Mouse (Mus musculus) cerebellum, postnatal 10 days (tissue): ENCODE measurements around the gene Lrmda.
"Not testable (repeated sequence)": the region's sequence is repeated elsewhere in the genome, so short reads cannot be mapped to it uniquely, and the experiment has no call there.

Experiments
- DNase-seq, 2 experiments: peaks; one replicate each; pipeline ENCODE4 v3.0.0; 2021; ENCODE audit warnings: mixed read lengths in 2 of 2

Gene Lrmda

DNA sequence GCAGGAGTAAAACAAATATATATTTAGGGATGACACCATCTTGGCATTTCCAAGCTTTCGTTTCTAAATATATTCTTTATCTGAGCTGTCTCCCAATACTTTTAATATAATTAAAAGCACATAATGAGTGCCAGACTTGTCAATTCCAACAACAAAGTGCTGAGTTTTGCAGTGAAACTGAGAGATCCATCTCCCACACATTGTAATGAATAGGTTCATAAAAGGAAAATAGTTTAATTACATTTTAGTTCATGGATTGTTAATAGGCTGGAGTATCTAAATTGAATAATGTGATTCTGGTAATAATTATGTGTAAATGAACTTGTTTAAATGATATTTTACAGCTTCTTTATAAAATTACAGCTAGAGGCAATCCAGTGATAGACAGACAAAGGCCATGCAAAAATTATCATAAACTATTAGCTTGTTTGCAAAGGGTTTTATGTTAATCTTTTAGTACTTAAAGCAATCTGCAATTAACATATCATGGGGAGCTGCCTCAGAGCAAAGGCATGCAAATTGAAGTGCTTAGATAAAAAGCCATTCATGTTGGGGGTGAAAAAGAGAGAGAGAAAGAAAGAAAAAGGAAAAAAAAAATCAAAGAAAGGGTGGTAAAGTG is 725.9 kb downstream of the Lrmda start:
- DNase-seq: no peak

DNA sequence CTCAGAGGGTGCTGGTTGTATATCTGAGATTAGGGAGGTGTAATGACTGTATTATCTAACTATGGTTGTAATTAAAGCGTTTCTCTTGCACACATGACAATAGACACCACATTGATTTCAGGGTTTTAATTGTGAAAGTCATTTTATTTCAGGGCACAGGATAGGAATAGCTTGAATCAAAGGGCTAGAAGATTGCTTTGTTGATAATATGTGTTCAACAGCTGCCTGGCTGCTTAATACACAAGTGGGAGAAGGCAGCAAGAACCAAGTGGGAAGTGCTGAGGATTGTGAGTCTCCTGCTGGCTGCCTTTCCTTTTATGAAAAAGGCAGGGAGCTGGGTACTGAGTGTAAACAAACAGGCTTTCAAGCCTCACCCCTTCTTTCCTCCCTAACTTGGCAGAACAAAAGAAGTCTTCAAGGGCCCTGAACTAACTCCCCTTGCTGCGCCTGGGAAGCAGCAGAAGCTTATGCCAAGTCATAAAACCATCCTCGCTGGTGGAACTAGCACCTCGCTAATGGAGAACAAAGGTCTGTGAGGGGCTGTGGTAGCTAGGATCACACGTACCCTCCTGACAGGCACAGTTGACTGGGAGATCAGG is 726.5 kb downstream of the Lrmda start:
- DNase-seq: peak in 1 of 2 experiments; percentile 2

DNA sequence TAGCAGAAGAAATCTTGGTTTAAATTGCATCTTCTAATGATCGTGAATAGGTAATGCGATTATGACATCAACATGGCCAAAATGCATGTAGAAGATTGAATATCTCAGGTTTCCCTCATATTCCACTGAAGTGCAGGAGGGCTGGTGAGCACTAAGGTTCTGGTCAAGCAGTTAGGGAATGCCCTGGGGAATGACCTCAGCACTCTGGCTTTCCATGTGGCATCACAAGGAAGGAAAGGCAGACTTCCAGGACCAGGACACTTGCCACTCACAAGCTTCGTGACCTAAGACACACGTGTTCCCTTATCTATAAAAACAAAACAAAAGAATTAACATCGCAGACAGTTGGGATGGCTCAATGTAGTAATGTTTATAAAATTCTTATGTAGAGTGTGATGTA is 728.3 kb downstream of the Lrmda start:
- no peak for DNase-seq

- no peak for DNase-seq
Observed at GRCm38 (mm10) chr14:22750409-22750808, 730.9 kb downstream of the Lrmda start.

DNA sequence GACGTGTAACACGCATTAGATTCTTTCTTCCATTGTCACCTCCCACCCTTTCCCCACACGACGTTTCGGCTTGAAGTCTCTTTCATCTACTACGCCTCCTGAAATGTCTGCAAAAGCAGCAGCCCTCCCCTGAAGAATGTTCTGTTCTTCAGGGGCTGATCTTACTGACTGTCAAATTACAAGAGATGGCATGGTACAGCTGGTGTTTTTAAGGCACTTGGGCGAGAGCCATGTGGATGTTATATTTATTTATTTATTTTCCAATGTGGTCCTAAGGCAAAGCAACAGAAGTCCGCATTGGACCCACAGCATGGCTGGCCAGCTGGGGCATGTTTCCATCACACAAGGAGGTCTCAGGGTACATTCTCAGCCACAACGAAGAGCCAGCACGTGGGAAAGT is 731.8 kb downstream of the Lrmda start:
- DNase-seq: no peak

- no peak for DNase-seq
Observed at GRCm38 (mm10) chr14:22754633-22755032, 735.1 kb downstream of the Lrmda start.

GRCm38 (mm10) chr14:22757493-22757892 is 738.0 kb downstream of the Lrmda start:
- DNase-seq: no peak

GRCm38 (mm10) chr14:22759216-22759615 is 739.7 kb downstream of the Lrmda start:
- DNase-seq: no peak

- DNase-seq: no peak
Observed at GRCm38 (mm10) chr14:22759673-22760072, 740.2 kb downstream of the Lrmda start.

DNA sequence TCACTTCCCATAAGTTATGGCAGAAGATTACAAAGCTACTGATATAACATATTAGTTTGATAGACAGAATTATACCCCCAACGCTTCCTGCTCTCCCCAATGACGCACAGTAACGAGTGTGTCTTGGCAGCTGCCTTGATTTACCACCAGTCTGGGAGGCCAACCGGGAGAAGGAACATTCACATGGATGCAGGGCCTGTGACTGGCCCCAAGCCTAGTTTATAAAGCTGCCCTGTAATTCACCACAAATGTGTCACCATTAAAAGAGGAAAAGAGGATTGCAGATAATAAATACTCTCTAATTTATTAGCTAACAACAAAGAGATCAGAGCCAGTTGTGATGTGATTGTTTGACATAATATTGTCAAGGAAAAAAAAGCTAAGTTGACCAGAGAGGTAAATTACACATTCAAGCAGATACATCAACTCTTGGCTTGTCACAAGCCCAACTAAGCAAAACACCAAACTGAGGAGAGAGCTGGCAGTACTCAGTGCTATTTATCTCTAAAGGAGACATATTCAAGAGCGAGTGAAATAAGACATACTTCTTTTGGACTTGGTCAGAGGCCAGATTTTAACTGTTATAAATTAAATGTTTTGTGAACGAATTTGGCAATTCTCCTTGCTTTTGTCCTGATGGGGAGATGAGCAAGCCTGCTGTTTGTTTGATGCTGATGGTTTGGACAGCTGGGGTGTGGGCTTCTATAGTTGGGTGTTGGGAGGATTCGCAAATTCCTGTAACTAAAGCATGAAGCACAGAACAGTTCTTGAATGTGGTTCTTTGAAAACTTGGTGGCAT is 740.9 kb downstream of the Lrmda start:
- no peak for DNase-seq

DNA sequence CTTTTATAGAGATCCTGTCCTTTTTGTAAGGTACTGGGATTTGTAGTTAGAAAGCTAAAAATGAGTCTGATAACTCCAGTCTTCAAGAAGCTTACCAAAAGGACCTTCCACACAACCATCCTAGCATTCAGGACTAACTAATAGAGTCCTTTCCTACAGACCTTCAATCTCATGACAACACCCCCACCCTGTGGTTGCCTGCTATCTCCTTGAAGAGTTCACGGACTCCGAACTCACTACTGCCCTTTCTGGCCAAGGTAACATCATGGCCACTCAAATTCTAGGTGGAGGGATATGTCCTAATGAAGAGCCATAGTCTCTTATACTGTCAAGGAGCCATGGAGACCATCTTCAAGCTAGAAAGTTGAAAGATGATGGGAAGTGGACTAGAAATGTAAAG is 762.2 kb downstream of the Lrmda start:
- peak in 1 of 2 experiments; percentile 7 for DNase-seq

DNA sequence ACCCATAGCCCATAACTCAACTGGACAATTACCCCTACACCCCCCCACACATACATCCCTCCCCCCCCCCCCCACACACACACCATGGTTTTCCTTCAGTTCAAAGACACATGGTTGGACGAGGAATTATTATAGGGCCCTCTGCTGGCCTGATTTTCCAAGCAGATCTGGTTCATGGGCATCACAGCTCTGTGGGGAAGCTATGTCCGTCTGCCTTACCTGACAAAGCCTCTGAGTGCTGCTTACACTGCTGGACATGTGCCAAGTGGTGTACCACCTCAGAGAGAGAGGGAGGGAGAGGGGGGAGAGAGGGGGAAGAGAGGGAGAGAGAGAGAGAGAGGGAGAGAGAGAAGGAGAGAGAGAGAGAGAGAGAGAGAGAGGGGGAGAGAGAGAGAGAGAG is 762.9 kb downstream of the Lrmda start:
- peak; percentile 16 to 29 for DNase-seq

GRCm38 (mm10) chr14:22783211-22784161 is 764.0 kb downstream of the Lrmda start:
- DNase-seq: peak; percentile 37 to 63

- no peak for DNase-seq
Observed at GRCm38 (mm10) chr14:22800020-22800419, 780.5 kb downstream of the Lrmda start.

GRCm38 (mm10) chr14:22800871-22801636 is 781.5 kb downstream of the Lrmda start:
- no peak for DNase-seq

- DNase-seq: not testable (repeated sequence)
Observed at GRCm38 (mm10) chr14:22801714-22802113, 782.2 kb downstream of the Lrmda start.

- no peak for DNase-seq
Observed at GRCm38 (mm10) chr14:22807324-22807723, 787.8 kb downstream of the Lrmda start.

DNA sequence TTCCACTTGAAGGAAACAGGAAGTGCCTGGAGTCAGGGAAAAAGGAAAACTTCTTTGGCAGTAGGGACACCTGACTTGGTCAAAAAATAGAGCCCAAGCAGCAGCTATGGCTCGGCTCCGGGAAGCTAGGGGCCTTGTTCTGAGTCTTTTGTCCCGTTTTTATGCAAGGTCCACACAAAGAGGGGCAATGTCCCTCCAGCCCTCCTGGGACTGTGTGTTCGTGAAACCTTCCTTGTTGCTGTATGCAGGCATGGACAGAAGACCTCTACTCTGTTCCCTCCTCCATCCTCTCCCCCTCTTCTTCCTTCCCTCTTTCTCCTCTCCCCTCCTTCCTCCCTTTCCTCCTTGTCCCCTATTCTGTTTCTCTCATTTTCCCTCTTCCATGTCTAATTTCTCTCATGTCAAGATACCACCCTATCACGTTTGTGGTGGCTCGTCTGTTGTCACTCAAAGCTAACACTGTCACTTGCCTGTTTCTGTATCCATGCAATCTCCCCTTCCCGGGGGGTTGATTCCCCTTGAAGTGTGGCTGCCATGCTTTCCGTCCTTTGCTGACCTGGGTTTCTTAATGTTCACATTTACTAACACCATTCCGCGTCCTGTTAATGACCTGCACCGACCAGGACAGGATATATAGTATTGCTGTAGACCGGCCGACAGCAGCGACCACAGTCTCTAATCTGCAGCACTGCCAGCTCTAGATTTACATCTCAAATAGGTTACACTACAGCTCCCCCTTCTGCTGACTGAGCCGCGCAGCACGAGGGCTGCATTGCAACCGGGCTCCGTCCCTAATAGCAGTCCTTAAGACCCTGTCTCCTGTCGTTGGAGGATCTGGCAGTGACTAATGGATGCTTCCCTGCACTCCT is 788.4 kb downstream of the Lrmda start:
- DNase-seq: peak; percentile 82

GRCm38 (mm10) chr14:22808595-22809166 is 789.2 kb downstream of the Lrmda start:
- DNase-seq: peak in 1 of 2 experiments; percentile 8

DNA sequence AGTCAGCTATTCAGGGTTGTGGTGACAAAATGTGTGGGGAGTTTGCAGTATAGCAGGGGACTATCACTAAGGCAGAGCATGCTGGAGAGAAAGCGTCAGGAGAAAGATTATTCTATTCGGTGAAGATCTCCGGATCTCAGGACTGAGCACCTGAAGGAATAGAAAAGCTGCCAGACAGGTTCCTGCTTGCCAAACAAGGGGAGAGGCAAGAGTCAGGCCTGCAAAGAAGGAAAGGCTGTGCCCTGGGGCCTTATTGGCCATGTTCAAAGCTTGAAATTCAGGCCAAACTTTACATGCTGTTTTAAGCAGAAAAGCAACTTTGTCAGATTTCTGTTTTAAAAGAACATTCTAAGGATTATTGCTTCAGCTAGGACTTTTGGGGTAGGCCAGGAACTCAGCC is 789.7 kb downstream of the Lrmda start:
- peak; percentile 10 to 12 for DNase-seq

DNA sequence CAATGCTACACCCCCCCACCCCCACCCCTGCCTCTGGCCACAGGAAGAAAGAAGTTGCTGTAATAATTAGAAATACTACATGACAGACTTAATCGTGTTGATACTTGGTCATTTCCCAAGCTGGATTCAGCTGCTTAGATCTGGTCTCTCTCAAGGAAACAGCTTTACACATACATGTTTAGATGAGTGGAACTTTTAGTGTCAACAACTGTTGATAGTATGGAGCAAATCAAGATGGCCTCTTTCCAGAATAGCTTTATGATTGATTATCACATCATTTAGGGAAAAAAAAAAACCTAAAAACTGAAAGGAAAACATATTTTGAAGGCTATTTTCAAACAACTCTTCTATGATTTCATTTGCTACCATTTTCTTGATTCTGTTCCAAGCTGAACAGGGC is 791.0 kb downstream of the Lrmda start:
- DNase-seq: no peak
